Mouse (Mus musculus): ENCODE results near the gene App. TPM values are rescaled to one million over a fixed set of nuclear protein-coding genes. Genes with fewer than 3 reads are reported as not detected.

App gene
- polyA plus RNA-seq, 1 experiment: 341 TPM

DNA sequence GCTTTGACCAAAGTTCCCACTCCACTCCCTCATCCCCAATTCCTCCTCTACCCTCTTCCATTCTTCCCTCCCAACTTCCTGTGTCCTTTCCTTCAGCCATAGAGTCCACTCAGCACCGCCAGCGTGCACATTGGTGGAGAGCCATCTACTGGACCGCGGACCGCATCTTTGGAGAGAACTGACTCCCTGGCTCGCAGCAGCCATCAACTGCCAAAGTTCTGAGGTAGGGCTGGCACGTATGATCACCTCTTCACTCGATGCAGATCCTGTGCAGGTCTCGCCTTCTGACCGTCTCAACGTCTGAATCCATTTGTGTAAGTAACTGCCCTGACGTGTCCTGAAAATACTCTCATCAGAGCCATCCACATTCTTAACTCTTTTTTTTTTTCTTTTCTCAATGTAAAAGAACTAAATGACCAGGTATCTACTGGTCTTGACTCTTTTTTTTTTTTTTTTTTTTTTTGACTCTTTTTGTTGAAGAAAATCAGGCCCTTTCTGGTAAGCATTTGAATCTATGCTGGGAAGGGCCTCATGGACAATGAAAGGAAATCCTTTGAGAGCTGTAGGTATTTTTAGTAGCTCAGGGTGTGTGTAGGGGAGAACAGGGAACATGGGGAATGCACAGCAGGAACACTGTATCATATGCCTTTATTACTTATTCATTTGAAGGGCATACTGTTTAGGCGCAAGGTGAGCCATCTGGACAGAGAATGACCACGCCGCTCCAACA lies 200.0 kb downstream of the App start:
- no peak for DNase-seq (ENCODE audit: low spot score)

DNA sequence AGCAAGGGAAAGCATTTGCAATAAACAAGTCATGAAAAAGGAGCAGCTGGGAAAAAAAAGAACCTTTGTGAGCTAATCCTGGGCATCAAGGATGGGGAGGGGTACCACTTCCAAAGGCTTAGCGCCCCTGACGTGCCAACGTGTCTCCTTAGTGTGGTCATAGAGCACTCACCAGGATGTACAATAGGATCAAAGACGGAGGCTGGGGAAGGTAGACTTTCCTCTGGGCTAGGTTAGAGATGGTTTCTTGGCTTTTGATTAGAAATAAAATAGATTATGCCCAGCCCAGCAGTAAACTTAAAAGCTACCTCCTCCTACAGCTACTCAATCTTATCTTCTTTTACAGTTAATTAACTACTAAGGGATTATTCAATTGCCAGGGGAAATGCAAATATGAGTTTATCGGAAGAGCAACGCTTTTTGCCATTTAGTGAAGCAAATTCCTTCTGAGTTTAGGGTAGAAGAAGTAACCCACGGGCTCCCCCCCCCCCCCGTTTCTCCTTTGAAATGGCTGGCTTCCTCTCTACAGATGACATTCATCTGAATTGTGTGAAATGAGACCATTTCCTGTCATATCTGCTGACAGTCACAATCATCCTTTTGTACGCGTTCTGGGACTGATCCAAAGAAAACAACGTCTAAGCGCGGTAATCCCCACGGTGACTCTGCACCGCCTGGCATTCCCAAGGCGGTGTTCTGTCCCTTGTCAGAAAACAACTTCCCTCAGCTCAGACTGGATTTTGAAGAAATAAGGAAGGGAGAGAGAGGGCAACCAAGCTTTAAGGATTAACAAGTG lies 201.8 kb downstream of the App start:
- no peak for DNase-seq (ENCODE audit: low spot score)

DNA sequence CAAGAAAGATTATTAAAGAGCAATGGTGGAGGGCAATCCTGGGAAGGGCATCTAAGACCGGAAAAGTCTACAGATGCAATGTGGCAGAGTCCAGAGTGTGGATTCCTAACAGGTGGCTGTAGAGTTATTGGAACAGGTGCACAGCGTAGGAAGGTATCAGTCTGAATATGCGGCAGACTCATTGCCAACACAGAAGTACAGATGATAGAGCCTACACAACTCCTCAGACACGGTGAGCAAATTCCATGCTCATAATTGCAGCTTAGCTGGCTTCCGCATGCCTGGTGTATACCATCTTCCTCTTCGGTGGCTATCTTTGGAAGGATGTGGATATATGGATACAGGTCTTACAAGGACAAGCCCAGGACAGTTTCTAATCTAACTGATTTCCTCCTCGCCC lies 204.5 kb downstream of the App start:
- no peak for DNase-seq (ENCODE audit: low spot score)

DNA sequence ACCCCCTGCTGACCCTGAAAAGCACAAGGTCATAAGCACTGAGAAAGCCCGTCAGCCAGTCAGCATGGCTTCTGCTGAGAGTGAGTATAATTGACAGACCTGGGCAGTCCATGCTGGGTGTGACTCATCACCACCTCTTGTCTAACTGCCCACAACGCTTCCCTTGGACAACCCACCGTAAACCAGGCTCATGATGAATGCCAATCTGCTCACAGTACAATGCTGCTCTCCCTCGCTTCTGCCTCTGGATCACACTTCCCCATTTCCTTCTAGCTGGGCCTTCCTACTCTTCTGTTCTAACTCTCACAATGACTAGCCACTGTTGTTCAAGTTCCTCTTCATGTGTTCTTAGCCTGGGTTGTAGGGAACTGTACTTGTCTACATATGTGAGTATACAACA lies 206.6 kb downstream of the App start:
- no peak for DNase-seq (ENCODE audit: low spot score)

DNA sequence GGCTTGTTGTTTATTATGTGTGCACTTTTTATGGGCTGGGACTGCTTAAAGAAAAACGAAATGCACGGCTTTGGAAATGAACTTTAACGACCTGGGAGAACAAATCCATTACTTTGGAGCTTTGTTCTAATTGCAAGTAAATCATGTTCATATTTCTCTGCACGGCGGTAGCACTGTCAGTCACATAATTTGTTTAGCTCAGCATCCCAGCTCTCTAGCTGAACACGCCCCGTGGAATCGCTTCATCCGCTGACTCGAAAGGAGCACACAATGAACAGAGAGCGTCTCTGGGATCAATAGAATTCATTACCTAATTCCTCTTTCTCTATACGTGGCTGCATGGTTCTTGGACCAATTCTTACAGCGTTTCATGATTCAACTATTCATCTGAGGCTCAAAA lies 207.5 kb downstream of the App start:
- no peak for DNase-seq (ENCODE audit: low spot score)

DNA sequence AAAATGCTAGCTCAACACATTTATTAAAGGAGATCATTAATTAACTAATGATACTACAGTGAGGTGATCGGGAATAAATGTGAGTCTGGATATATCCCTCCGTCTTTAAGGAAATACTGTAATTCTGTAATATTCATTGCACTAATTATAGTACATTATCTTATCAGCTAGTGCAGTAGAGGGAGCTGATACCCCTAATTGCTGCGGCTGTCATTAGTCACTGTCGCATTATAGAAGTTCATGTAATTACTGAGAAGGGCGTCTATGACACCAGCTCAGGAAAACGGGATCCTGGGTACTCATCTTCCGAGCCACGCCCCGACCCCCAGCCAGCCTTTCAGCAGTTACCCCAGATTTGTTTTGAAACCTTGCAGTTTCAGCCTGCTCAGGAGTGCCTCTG lies 209.6 kb downstream of the App start:
- DNase-seq (ENCODE audit: low spot score): no peak

DNA sequence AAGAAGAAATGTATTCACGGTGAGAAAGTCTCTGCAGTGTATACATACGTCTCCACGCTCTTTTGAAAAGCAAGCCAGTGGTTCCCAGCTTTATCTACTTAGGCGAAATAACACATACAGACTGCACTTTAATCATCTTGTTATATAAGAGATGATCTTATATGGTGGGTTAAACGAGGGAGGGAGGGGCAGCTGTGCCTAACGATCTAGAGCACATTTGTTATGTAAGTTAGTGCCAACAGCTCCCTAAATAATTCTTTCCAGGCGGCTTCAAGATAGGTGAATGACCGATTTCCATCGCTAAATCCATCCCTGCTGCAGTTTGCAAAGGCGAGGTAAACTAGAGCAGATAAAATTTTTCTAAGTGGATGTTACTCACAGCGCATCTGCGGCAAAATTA lies 210.0 kb downstream of the App start:
- no peak for DNase-seq (ENCODE audit: low spot score)

DNA sequence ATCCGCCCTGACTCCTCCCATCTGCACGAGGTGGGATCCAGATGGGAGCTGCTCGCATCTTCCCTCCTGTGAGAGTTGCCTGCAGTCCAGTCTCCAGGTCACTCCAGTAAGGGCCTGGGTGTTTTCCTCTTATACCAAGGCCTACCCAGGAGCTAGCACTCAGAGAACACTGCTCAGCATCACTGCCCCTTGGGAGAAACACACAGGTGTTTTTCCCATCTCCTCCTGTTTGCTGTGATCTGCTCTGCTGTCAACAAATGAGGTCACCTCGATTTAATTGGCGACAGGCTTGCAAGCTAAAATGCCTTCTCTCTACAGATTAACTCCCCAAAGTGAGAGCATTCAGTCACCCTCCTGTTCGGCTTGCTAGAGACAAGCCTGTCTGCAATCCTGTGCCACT lies 216.3 kb downstream of the App start:
- no peak for DNase-seq (ENCODE audit: low spot score)

DNA sequence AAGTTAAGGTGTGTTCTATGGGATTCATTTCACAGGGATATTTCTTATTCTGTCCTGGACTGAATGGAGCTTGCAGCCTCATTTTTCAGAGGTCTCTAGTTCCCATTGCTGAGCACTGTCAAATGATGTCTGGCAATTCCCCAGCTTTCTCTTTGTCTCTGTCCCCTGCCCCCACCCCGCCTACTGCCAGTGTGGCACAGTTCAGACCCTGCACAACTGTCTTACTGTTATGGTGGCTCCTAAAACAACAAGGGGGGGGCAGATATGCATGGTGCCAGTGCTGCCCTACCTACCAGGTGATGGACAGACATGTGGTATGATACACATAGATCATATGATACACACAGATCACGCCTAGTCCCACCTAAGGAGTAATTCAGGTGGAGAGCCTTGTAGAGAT lies 216.9 kb downstream of the App start:
- no peak for DNase-seq (ENCODE audit: low spot score)

DNA sequence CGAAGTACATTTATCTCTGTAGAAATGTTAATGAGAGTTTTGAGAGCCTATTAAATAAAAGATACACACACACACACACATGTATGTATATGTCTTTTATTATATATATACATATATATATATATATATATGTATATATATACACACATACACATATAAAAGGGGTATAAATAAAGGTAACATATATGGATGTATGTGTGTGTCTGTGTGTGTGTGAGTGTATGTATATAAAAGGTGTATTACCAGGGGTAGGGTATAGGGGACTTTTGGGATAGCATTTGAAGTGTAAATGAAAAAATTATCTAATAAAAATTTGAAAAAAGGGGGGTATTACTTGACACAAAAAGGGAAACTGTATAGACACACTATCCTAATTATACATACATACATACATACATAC lies 217.7 kb downstream of the App start:
- no peak for DNase-seq (ENCODE audit: low spot score)

DNA sequence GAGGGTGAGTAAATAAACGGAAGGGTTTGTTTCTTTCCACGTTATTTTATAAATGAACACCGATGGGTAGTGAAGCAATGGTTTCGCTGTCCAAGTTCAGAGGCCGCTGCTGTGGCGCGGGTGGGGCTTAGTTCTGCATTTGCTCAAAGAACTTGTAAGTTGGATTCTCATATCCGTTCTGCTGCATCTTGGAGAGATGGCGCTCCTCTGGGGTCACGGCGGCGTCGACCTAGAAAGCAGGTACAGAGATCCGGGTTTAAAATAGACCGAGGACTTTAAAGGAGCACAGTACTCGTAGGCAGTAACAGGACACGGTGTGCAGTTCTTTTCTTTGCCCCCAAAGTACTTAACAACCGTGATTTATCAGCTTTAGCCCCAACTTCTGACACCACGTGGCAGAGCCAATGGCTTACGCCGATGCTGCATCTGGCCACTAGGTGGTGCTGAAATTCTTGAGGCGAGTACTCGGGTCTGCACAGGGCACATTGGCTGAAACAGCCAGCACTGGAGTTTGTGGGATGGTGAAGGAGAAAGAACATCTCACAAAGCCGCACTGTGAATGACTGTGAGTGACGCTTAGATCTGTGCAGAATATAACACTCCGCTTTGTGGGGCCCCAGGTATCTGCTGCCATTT lies 218.2 kb downstream of the App start:
- peak; percentile 55 for DNase-seq (ENCODE audit: low spot score)

DNA sequence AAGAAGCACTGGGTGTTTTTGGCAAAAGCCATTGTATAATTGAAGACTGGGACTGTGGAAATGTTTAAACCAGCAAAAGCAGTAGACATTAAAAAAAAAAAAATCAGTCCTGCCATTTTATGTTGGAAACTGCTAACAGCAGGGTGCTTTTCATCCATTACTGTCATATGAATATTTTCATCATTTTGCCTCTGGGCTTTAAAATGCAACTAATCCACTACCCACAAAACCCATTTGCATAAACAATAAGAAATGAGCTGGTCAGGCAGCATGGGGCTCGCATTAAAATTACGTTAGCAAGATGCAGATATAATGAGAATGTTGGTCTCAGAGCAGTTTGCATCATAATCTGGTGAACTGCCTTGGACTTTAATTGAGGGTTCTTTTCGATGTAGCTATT lies 242.5 kb downstream of the App start:
- DNase-seq (ENCODE audit: low spot score): no peak

DNA sequence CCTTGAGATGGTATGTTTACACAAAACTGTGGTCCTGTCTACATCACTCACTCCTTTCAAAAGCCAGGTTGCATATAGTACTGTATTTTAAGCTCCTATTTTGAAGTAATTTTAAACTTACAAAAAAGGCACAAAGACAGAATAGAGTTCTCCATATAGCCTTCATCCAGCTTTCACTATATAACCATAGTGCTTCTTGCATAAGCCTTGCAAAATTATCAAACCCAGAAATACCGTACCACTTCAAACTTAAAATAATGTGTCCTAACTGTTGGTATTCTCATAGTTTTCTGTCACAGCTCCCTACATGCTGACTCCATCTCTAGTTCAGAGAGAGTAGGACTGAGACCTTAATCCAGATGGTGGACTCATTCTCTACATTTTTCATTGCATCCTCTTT lies 245.7 kb downstream of the App start:
- no peak for DNase-seq (ENCODE audit: low spot score)

DNA sequence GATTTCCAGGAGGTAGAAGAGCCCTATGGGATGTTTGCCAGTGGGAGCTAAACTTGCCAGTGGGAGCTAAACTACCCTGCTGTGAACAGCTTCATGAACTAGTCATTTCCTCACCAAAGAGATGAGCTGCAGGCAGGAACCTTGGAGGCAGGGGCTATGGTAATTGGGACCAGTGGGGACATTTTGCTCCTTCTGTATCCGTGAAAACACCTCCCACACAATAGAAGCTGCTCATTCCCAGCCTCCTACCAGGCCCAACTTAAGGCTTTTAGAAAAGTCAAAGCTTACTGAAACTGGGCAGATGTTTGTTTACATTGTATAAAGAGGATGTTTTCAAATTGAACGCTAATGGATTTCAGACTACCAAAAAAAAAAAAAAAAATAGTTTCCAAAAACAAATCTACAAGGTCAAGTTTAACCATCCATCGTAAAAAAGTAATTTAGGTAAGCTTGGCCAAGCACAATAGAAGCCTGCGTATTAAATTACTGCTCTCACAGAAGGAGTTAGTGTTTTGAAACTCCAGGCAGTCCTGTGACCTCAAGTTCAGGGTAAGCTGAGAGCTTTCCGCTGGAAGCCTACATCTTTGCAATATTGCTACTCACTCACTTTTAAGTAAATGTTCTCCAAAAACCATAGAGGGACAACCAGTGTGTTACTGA lies 253.8 kb downstream of the App start:
- DNase-seq (ENCODE audit: low spot score): no peak

DNA sequence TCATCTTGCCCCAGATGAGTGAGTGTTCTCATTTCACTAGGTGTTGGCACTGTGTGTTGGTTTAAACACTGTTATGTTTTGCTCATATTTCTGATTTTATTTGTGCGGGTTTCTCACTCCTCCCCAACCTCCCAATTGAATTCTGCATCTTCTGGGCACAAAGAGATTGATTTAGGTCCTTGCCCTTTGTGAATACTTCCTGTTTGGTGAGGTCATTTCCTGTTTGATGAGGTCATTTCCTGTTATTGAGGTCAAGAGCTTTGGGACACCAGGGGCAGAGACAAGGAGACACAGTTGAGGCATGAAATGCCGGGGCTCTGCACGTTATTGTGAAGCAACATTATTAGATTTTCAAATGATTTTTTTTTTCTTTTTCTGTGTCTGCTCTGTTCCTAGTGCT lies 254.5 kb downstream of the App start:
- DNase-seq (ENCODE audit: low spot score): no peak

DNA sequence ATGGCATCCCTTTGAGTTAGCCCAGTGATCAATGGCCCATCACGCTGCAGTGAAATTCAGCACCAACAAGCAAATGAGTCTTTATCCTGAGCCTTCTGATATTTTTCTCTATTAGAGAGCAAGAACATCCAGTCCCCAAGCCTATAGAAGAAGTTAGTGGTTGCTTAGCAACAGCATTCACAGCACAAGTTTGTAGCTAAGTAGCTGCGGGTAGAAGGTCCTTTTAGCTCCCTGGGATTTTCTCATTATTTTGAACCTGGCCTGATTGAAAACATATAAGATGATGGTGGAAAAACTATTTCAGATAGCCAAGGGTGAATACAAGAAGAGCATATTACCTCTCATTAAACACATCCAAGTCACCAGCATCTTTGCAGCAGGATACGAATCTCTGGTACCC lies 256.8 kb downstream of the App start:
- DNase-seq (ENCODE audit: low spot score): no peak

DNA sequence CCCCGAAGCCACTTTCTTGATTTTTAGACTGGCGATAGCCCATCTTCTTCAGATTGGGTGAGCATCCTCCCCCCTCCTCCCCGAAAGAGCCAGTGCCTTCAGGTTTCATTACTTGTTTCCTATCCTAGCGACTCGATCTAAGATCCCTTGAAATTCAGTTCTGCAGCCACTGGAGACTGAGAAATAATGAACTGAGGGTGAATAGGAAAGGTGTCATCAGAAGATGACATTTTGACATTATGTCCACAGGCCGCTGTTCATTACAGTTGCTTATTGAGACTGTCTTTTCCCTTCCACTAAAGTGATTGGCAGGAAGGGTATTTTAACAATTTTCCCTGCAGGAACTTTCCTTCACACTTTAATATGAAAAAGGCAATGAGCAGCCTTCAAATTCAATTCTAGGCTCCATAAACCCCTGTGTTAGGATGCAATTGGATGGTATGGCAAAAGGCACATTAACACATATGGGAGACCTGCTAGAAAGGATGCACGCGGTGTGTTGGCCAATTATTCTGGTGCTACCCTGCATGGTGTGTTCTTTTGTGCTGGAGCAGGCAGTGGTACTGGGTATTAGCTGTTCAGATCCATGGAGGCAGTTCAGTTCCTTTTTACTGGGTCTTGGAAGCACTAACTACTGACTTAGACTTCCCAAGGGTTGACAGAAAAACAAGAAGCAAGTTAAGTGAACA lies 261.9 kb downstream of the App start:
- DNase-seq (ENCODE audit: low spot score): no peak

DNA sequence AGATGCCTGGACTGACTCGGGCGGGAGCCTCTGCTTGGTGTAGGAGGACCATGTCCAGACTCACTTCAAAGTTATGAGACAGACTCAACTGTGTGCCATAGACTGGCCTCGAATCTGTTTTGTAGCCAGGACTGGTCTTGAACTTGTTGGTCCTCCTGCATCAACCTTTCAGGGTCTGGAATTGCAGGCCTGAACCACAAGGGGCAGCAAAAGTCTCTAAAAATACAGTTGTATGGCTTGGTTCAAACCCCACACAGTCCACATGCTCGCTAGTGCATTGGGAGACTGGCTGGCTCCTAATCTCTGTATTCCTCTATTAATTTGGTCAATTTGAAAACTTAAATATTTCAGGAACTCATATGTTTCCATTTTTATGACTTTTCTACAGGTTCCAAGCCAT lies 270.6 kb downstream of the App start:
- no peak for DNase-seq (ENCODE audit: low spot score)

All from urinary bladder, adult 2 months (tissue).